Mouse (Mus musculus) MEL (cell line): ENCODE measurements around the gene 4930503B20Rik.

Experiments
- CTCF ChIP-seq, 3 experiments: IDR thresholded peaks in 2 of 3; conservative IDR thresholded peaks in 1 of 3; 2 replicates each; pipeline ENCODE4 v1.5.1; 2011 to 2012; ENCODE audit warnings: low read length in 3 of 3, low read depth in 2 of 3, mild to moderate bottlenecking in 2 of 3, improper control_type of control experiment in 1 of 3, inconsistent platforms in 1 of 3, mixed read lengths in 1 of 3, moderate library complexity in 1 of 3; ENCODE audit not compliant: control insufficient read depth in 1 of 3, insufficient read depth in 1 of 3, poor library complexity in 1 of 3, severe bottlenecking in 1 of 3
- ELF1 ChIP-seq: IDR thresholded peaks from 2 replicates; pipeline ENCODE4 v1.6.1; 2014; ENCODE audit warnings: low read depth, mild to moderate bottlenecking, inconsistent platforms, low read length, improper control_type of control experiment, moderate library complexity
- EP300 ChIP-seq, 2 experiments: IDR thresholded peaks; 2 replicates each; pipeline ENCODE4 v1.6.1; 2011; ENCODE audit warnings: improper control_type of control experiment in 2 of 2, low read length in 2 of 2, low read depth in 1 of 2, mild to moderate bottlenecking in 1 of 2
- GATA1 ChIP-seq: IDR thresholded peaks from 2 replicates; pipeline ENCODE4 v1.6.1; 2011; ENCODE audit warnings: low read depth, low read length, improper control_type of control experiment
- HCFC1 ChIP-seq: IDR thresholded peaks from 2 replicates; pipeline ENCODE4 v1.6.1; 2012; ENCODE audit warnings: low read depth, mild to moderate bottlenecking, inconsistent platforms, low read length, improper control_type of control experiment, moderate library complexity
- JUND ChIP-seq: IDR thresholded peaks from 2 replicates; pipeline ENCODE4 v1.6.1; 2011; ENCODE audit warnings: low read depth, mild to moderate bottlenecking, improper control_type of control experiment, low read length
- KAT2A ChIP-seq: conservative IDR thresholded peaks from 2 replicates; pipeline ENCODE4 v1.6.1; 2012; ENCODE audit warnings: low read depth, low read length, improper control_type of control experiment, inconsistent platforms
- MAFK ChIP-seq: IDR thresholded peaks from 2 replicates; pipeline ENCODE4 v1.6.1; 2011; ENCODE audit warnings: low read depth, mild to moderate bottlenecking, low read length, improper control_type of control experiment, borderline replicate concordance
- MAX ChIP-seq: IDR thresholded peaks from 2 replicates; pipeline ENCODE4 v1.6.1; 2011; ENCODE audit warnings: low read length, improper control_type of control experiment
- NRF1 ChIP-seq: IDR thresholded peaks from 2 replicates; pipeline ENCODE4 v1.6.1; 2014; ENCODE audit warnings: low read depth, mild to moderate bottlenecking, inconsistent platforms, low read length, improper control_type of control experiment, moderate library complexity; ENCODE audit not compliant: poor library complexity, insufficient read depth, severe bottlenecking
- POLR2A ChIP-seq, 2 experiments: IDR thresholded peaks; 2 replicates each; pipeline ENCODE4 v1.6.1; 2011 to 2012; ENCODE audit warnings: low read length in 2 of 2, mild to moderate bottlenecking in 2 of 2, control low read depth in 1 of 2, improper control_type of control experiment in 1 of 2, low read depth in 1 of 2, moderate library complexity in 1 of 2; ENCODE audit not compliant: control insufficient read depth in 1 of 2, insufficient read depth in 1 of 2, poor library complexity in 1 of 2
- SIN3A ChIP-seq: IDR thresholded peaks from 2 replicates; pipeline ENCODE4 v1.6.1; 2012; ENCODE audit warnings: low read length, improper control_type of control experiment, inconsistent platforms
- ZC3H11A ChIP-seq: IDR thresholded peaks from 2 replicates; pipeline ENCODE4 v1.6.1; 2012; ENCODE audit warnings: low read depth, mild to moderate bottlenecking, inconsistent platforms, low read length, improper control_type of control experiment

DNA sequence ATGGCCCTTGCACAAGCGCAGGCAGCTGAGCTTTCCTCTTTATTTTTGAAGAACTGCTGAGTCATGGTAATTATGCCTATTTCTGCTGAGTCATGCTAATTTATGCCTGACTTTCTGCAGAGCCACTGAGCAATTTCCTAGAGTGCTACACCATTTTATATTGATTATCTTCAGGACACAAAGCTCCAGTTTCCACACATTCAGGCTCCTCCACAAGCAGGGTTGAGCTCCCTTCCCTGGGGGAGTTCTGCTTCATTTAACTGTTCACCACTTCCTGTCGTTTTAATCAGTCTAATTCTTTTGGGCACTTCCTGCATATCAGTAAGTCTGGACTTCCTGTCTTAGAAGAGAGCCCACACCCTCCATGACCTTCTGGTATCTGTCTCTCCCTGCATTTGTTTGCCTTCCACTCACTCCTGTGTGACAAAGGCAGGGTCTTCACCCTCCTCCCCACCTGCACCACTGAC, 4.0 kb upstream of the 4930503B20Rik start:
- TF ChIP-seq MAFK, result peak; percentile 99
- no peak for TF ChIP-seq SIN3A
- TF ChIP-seq ELF1, result no peak; the same call in 1 of the 2 replicates
- no peak for TF ChIP-seq ZC3H11A
- no peak for TF ChIP-seq POLR2A (IDR thresholded peaks at IDR 0.05; ENCODE audit: control insufficient read depth in 1 of 2, insufficient read depth in 1 of 2, low read depth in 1 of 2, low read length in 2 of 2, poor library complexity in 1 of 2)
- TF ChIP-seq CTCF (IDR thresholded peaks at IDR 0.05 in 2 of 3, conservative IDR thresholded peaks at IDR 0.05 in 1 of 3; ENCODE audit: control insufficient read depth in 1 of 3, insufficient read depth in 1 of 3, low read depth in 2 of 3, low read length in 3 of 3, poor library complexity in 1 of 3, severe bottlenecking in 1 of 3), result no peak
- no peak for TF ChIP-seq MAX
- no peak for TF ChIP-seq JUND
- TF ChIP-seq KAT2A, result no peak
- TF ChIP-seq HCFC1, result no peak
- peak; percentile 43 to 61; a peak in 3 of 4 replicates for TF ChIP-seq EP300 (IDR thresholded peaks at IDR 0.05; ENCODE audit: low read depth in 1 of 2, low read length in 2 of 2)
- peak; percentile 16; the same call in 1 of the 2 replicates for TF ChIP-seq GATA1
- TF ChIP-seq NRF1, result no peak
